In the genomic region with DNA sequence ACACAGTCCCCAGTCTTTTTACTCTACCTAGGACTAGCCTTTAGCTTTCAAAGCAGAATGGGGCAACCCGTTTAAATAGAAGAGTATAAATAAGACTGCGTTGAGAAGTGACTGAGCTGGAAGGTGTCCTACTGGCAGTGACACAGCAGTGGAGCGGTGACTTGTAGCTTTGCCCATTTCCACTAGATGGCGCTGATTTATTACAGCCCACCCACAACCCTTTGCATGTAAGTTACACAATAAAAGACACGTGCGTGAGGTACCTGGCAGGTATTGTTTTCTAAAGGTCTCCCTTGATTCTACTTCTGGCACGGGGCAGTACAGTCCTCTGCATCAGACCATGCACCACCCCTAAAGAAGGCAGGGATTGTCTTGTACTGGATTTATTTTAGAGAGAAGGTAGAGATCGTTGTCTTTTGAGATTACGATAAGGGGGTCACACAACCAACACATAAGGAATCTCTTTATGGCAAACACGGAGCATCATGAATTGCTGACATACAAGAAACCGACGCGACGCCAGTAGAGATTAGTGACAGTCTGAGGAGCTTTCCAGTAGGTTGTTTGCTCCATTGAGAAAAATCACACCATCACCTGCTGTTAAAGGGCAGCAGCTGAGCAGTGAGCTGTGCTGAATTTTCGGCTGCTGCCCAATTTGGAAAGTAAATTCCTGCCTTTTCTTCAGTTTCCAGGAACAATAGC, we compare ENCODE assay signal across 9 mouse cellular contexts.
A peak's percentile ranks its signal among the peaks of the same experiment; 100 is the strongest.
DNase-seq lines count a peak whose midpoint lies in the region; ATAC-seq lines count a peak whose summit lies in the region.
"Had no signal": no experiment of that assay in that cellular context is flagged by ENCODE, and none has a peak within 500 bp of the region (broad histone marks: within the 10 kb centered on the region; RNA-seq: fewer than 3 reads in every experiment).

No protein-coding gene starts in this region.

- 26% methylated on average over 15 of the region's 15 CpGs for WGBS in forebrain, embryonic 12.5 days
- 23% methylated on average over 15 of the region's 15 CpGs for WGBS in large intestine, adult 2 months
- 23% methylated on average over 15 of the region's 15 CpGs for WGBS in neural tube, embryonic 15.5 days

- H3K27ac ChIP-seq in forebrain, embryonic 12.5 days = no peak overlapping the region
- no peak overlapping the region for H3K27ac ChIP-seq in neural tube, embryonic 15.5 days (replicated peaks)
- H3K27ac ChIP-seq: liver, embryonic 15.5 days had no signal

- no peak overlapping the region for H3K9ac ChIP-seq in forebrain, embryonic 12.5 days
- H3K9ac ChIP-seq in neural tube, embryonic 15.5 days (replicated peaks) = no peak overlapping the region
- H3K9ac ChIP-seq: liver, embryonic 15.5 days had no signal

- peak; percentile 90 for ATAC-seq in forebrain, embryonic 12.5 days (ENCODE audit: low FRiP score)
- peak; percentile 91 for ATAC-seq in neural tube, embryonic 15.5 days (ENCODE audit: low FRiP score)

- H3K4me1 ChIP-seq in forebrain, embryonic 12.5 days = no peaks in the 10 kb centered on the region
- H3K4me1 ChIP-seq in neural tube, embryonic 15.5 days = peaks cover 8% of the 10 kb centered on the region; the same call in 1 of the 2 replicates
- H3K4me1 ChIP-seq: liver, embryonic 15.5 days had no signal

- H3K4me2 ChIP-seq in forebrain, embryonic 12.5 days = no peak overlapping the region
- H3K4me2 ChIP-seq in neural tube, embryonic 15.5 days = peak overlapping the region; percentile 29
- H3K4me2 ChIP-seq: liver, embryonic 15.5 days had no signal

- no peaks in the 10 kb centered on the region for H3K27me3 ChIP-seq in forebrain, embryonic 12.5 days
- H3K27me3 ChIP-seq in neural tube, embryonic 15.5 days (replicated peaks) = no peaks in the 10 kb centered on the region
- H3K27me3 ChIP-seq: liver, embryonic 15.5 days had no signal

- intact Hi-C loops in heart, postnatal 14 days (cut with DNase I) = loop anchor here (1.0 to 2.0 kb wide), 3 partner anchors 139 to 287 kb away; no protein-coding TSS in a partner anchor

- DNase-seq in ES-CJ7 (ENCODE audit: low read depth, low spot score) = peak; percentile 70
- peak; percentile 48 for DNase-seq in c-Kit-positive CD71-positive TER-119-positive erythroid progenitor cells, embryonic 14.5 days (ENCODE audit: low spot score)
- peak; percentile 54 to 68 for DNase-seq in heart, postnatal 14 days
- DNase-seq in large intestine, adult 2 months (ENCODE audit: low read depth, low spot score) = peak; percentile 39
- peak; percentile 49 to 65 for DNase-seq in lung, adult 18-20 months
- DNase-seq in thymus, postnatal 10 days (ENCODE audit: low spot score in 2 of 2) = peak; percentile 12 to 54

- no peak overlapping the region for H3K4me3 ChIP-seq in forebrain, embryonic 12.5 days (replicated peaks)
- no peak overlapping the region for H3K4me3 ChIP-seq in neural tube, embryonic 15.5 days (replicated peaks)
- H3K4me3 ChIP-seq: liver, embryonic 15.5 days had no signal

- no peaks in the 10 kb centered on the region for H3K9me3 ChIP-seq in forebrain, embryonic 12.5 days
- no peaks in the 10 kb centered on the region for H3K9me3 ChIP-seq in neural tube, embryonic 15.5 days (replicated peaks)
- H3K9me3 ChIP-seq: liver, embryonic 15.5 days had no signal

- no peaks in the 10 kb centered on the region for H3K36me3 ChIP-seq in forebrain, embryonic 12.5 days (replicated peaks)
- H3K36me3 ChIP-seq in neural tube, embryonic 15.5 days = no peaks in the 10 kb centered on the region
- H3K36me3 ChIP-seq: liver, embryonic 15.5 days had no signal
